Mouse (Mus musculus): ENCODE data around the gene Pamr1. TPM values are rescaled to one million over a fixed set of nuclear protein-coding genes. Genes with fewer than 3 reads are reported as not detected.

The Pamr1 gene
- total and polyA plus RNA-seq, 3 experiments: not detected

DNA sequence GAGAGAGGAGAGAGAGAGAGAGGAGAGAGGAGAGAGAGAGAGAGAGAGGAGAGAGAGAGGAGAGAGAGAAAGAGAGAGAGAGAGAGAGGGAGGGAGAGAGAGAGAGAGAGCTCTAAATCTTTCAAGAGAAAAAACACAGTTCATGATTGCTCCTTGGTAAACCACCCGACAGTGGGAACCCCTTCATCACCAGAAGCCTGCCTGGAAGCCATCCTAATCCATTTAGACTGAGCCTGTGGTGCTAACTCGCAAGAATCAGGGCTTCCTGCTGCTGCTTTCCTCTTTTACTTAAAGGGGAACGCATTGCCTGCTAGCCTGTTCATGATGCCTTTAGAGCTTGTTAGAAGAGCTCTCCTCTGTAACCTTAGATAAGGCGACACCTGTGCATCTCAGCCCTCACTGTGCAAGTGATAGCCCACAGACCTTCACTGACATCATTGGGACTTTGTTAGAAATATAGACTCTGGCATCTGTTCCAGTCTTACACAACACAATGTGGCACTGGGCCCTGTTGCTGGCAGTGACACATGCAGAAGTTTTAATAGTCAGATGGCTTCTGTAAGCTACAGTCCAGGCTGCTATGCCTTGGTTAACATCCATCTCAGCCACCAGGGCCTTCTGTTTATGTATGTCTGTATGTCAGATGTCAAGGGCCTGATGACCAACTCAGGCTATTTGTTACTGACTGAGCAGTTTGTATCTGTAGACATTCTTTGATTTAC is 8.2 kb upstream of the Pamr1 start:
- peaks cover 7% of the 10 kb centered on the region in 2 experiments for H3K27me3 ChIP-seq (ENCODE audit: control insufficient read depth in 1 of 2, insufficient read depth in 2 of 2, low read length in 2 of 2)
- no peaks in the 10 kb centered on the region for H3K79me2 ChIP-seq (ENCODE audit: control insufficient read depth, insufficient read depth, low read length, poor library complexity)
- no peak overlapping the region for H3K4me3 ChIP-seq (ENCODE audit: control insufficient read depth in 1 of 2, insufficient read depth in 1 of 2, low read depth in 2 of 2, low read length in 2 of 2)
- no peaks in the 10 kb centered on the region for H3K4me1 ChIP-seq (ENCODE audit: control insufficient read depth in 1 of 2, insufficient read depth in 2 of 2, low read length in 2 of 2)
- no peaks in the 10 kb centered on the region for H3K36me3 ChIP-seq (ENCODE audit: control insufficient read depth in 1 of 2, insufficient read depth in 2 of 2, low read length in 2 of 2)
- DNase-seq (ENCODE audit: low read depth, low spot score): no peak
- no peak overlapping the region for H3K9ac ChIP-seq (ENCODE audit: control insufficient read depth, low read depth, low read length, poor library complexity, severe bottlenecking)
- TF ChIP-seq CHD1 (IDR thresholded peaks at IDR 0.05; ENCODE audit: low read depth, low read length): no peak
- no peak for TF ChIP-seq CTCF (IDR thresholded peaks at IDR 0.05 in 2 of 3, conservative IDR thresholded peaks at IDR 0.05 in 1 of 3; ENCODE audit: control insufficient read depth in 1 of 3, insufficient read depth in 1 of 3, low read depth in 2 of 3, low read length in 3 of 3, poor library complexity in 1 of 3, severe bottlenecking in 1 of 3)
- TF ChIP-seq ZMIZ1 (IDR thresholded peaks at IDR 0.05; ENCODE audit: low read depth, low read length): no peak
- no peak for TF ChIP-seq HCFC1 (IDR thresholded peaks at IDR 0.05; ENCODE audit: low read depth, low read length)
- no peak for TF ChIP-seq ZNF384 (IDR thresholded peaks at IDR 0.05; ENCODE audit: low read depth, low read length)
- no peak for TF ChIP-seq ZC3H11A (IDR thresholded peaks at IDR 0.05; ENCODE audit: low read depth, low read length)
- TF ChIP-seq UBTF (IDR thresholded peaks at IDR 0.05; ENCODE audit: borderline replicate concordance, insufficient read depth, low read depth, low read length): no peak
- TF ChIP-seq USF2 (IDR thresholded peaks at IDR 0.05; ENCODE audit: borderline replicate concordance in 1 of 2, insufficient read depth in 1 of 2, low read depth in 1 of 2, low read length in 2 of 2): no peak
- TF ChIP-seq JUND (IDR thresholded peaks at IDR 0.05; ENCODE audit: low read depth, low read length): no peak
- no peak for TF ChIP-seq CHD2 (IDR thresholded peaks at IDR 0.05; ENCODE audit: low read length)
- no peak for TF ChIP-seq NRF1 (IDR thresholded peaks at IDR 0.05; ENCODE audit: insufficient read depth, low read depth, low read length, poor library complexity, severe bottlenecking)
- TF ChIP-seq MEF2A (IDR thresholded peaks at IDR 0.05; ENCODE audit: extremely low read depth, insufficient replicate concordance, low read depth, low read length, poor library complexity, severe bottlenecking): no peak
- TF ChIP-seq MXI1 (IDR thresholded peaks at IDR 0.05; ENCODE audit: low read depth, low read length): no peak
- TF ChIP-seq RAD21 (IDR thresholded peaks at IDR 0.05; ENCODE audit: low read depth, low read length): no peak
- TF ChIP-seq ETS1 (IDR thresholded peaks at IDR 0.05; ENCODE audit: low read depth, low read length): no peak
- no peak for TF ChIP-seq ZKSCAN1 (IDR thresholded peaks at IDR 0.05; ENCODE audit: low read depth, low read length)
- TF ChIP-seq SMC3 (IDR thresholded peaks at IDR 0.05; ENCODE audit: low read depth, low read length): no peak
- TF ChIP-seq MYB (IDR thresholded peaks at IDR 0.05; ENCODE audit: low read depth, low read length): no peak
- TF ChIP-seq EP300 (IDR thresholded peaks at IDR 0.05; ENCODE audit: low read depth in 1 of 2, low read length in 2 of 2): no peak
- no peaks in the 10 kb centered on the region for H3K9me3 ChIP-seq (replicated peaks; ENCODE audit: insufficient read depth, low read length)
- H3K27ac ChIP-seq (ENCODE audit: control insufficient read depth, low read depth, low read length): no peak overlapping the region

Measured in MEL (cell line).